Mouse (Mus musculus) spleen, adult 2 months (tissue): ENCODE results near the gene Ndst2.

Experiments
- CTCF ChIP-seq: fragments of 200-500 bp; IDR thresholded peaks from 2 replicates; pipeline ENCODE4 v1.5.1; 2011; ENCODE audit warnings: mild to moderate bottlenecking, inconsistent platforms; ENCODE audit not compliant: insufficient read depth, insufficient read length, insufficient replicate concordance; ENCODE audit errors: extremely low read depth
- POLR2A ChIP-seq: fragments of 200-500 bp; IDR thresholded peaks from 2 replicates; pipeline ENCODE4 v1.6.1; 2011; ENCODE audit warnings: low read depth, low read length, inconsistent platforms

DNA sequence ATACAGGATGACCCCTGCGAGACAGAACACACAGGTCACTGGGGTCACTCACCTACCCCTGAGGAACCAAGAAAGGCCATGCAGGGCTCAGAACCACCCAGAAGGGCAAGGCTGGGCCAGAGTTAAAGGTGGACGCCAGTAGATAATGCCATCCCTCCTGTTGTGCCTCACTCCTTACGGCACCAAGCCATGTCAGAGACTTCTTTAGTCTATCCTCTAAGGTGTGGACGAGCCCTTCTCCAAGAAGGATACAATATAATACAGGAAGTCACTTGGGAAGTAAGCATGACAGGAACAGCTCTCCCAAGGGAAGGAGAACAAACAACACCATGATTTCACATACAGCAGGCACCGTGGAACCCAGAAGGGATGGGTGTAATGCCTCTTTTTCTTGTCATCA, 30.6 kb upstream of the Ndst2 start:
- TF ChIP-seq CTCF (no peak), POLR2A (no peak)
